Mouse (Mus musculus) gastrocnemius, adult 18-20 months (tissue): ENCODE results near the gene Tlcd1. TPM values are rescaled to one million over a fixed set of nuclear protein-coding genes. Genes with fewer than 3 reads are reported as not detected.
"Not testable (repeated sequence)": the region's sequence is repeated elsewhere in the genome, so short reads cannot be mapped to it uniquely, and the experiment has no call there.

Experiments
- DNase-seq: peaks from one replicate; pipeline ENCODE4 v3.0.0; 2021; ENCODE audit warnings: low spot score
- total RNA-seq, 2 experiments: library from RNA; stranded (reverse); gene quantifications; 2 replicates each; pipeline ENCODE4 v1.2.3; 2021

The Tlcd1 gene
- total RNA-seq, 2 experiments from 2014 or later, result 1.5 to 2.2 TPM

DNA sequence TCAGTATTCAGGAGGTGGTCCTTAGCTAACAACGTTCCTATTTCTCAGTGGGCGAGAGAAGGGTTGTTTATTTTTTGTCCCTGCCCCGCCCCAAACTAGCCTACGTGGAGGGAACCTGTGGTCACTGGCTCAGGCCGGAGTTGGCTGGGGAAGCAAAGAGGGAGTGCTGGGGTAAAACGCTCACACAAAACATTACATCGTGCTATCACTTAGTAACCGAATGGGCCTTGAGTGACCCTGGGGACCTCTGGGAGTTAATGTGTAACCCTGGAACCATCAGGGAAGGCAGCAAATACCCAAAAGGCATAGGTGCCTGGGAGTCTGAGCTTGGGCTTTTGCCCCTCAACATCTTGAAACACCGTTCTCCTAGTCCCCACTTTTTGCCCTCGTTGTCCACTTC, 926 bp downstream of the Tlcd1 start:
- DNase-seq, result no peak

DNA sequence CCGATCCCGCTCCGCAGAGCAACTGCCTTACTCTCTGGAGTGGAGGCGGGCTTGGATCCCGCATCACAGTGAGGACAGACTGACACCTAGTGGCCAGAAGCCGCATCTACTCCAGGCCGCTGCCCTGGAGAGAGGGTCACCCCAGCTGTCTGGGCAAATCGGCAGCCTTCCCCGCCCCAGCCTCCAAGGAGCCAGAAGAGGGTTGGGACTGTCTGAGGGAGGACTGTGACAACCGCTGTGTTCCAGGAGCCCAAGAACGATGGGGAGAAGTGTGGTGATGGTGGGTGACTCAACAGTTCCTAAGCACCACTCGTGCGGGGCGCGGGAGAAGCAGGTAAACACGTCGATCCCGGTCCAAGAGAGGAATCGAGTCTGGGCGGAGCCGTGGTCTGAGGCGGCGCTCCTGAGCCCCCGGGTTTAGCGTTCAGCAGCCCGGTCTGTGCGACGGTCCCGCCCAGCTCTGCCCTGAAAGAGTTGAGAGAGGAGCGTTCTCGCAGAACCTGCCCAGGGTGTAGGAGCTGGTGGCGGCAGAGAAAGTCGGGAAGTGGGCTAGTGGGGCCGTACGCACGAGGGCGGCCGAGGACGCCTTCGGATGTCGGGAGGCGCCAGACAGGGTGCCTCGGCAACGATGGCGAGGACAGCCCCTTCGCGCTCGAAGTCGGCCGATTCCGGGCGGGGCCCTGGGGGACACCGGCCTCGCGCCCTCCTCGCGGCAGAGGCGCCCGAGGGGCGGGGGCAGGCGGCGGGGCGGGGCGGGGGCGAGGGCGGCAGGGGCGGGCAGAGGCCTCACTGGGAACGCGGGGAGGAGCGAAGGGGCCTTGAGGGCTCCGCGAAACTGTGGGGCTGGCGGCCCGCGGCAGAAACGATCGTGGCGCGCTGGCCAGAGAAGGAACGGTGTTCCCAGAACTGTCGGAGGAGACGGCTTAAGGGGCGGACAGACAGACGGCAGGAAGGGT, 1.7 kb downstream of the Tlcd1 start:
- peak; percentile 97 for DNase-seq

DNA sequence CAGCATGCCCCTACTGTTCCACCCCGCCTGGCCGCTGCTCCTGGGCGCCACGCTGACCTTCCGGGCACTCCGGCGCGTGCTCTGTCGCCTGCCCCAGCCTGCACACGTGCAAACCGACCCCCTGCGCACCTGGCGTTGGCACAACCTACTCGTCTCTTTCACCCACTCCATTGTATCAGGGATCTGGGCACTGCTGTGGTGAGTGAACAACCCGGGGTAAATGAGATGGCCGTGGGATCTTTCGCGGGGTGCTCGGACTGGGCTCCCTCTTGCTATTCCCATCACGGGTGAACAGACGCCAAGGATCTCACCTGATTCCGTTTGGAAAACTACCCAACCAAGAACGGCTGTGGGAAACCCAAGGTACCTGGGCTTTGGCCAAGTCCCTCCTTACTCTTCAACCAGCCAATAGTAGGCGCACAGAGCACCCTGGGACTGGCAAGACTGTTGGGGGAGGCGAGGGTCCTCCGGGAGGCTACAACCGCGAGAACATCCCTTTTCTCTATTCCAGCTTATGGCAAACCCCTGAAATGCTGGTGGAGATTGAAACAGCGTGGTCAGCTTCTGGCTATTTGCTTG, 2.4 kb downstream of the Tlcd1 start:
- no peak for DNase-seq

DNA sequence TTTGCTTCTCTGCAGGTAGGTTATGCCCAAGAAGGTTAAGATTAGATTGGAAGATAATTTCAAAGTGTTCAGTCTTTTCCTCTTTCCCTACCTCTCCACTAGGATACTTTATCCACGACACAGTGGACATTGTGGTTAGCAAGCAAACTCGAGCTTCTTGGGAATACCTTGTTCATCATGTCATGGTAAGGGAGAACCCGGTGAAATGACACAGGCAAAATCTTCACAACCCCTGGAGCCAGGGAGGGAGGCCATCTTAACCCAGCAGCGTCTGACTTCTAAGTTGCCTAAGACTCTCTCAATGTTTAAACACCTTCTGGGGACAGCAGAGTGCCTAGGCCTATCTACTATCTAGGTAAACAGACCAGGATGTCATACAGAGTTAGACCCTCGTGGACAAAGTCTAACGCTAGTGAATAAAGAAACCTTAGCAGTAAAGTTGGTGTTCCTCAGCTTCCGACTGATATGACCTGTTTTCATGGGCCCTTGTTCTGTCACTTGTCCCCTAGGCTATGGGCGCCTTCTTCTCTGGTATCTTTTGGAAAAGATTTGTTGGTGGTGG, 3.0 kb downstream of the Tlcd1 start:
- DNase-seq, result no peak

DNA sequence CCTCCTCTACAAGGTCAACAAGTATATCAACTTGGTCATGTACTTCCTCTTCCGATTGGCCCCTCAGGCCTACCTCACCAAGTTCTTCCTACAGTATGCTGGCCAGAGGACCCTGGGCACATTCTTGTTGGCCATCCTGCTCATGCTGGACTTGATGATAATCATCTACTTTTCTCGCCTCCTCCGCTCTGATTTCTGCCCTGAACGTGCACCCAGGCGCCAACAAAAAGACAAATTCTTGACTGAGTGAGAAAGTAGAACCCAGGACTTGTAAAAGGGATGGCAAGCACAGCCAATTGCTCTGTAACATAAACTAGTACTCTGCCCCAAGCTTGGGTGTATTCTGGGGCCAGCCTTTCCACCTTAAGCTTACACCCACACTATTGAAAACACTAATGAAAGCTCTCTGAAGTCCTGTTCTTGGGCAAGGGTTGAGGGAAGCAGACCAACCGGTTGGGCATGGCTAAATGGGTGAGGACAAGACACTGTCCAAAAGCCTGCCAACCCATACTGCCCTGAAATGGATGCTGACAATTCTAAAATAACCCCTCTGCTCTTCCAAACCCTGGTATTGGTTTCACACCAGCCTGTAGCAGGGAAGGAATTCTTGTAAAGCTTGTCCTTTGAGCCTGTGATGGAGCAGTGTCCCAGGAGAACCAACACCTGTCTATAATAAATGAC, 3.7 kb downstream of the Tlcd1 start:
- no peak for DNase-seq

DNA sequence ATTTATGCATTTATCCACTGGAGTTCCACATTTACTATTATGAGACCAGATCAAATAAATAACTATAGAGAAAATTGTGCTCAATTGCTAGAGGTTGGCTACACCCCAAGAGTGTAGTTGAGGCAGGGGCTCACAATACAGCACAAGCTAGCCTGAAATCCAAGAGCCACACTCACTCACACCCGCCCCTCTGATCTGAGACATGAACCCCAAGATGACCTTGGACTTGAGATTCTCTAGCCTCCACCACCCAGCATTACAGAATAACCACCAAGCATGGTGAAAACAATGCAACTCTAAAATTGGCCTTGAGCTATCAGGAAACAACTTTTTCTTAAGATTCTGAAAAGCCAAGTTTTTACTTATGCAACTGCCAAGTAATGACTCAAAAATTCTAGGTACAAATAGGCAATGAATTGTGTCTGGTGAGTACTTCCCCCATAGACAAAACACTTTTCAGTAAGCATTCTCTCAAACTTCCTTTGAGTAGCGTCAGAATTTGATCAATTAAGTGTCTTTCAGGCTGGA, 5.4 kb downstream of the Tlcd1 start:
- DNase-seq, result no peak

DNA sequence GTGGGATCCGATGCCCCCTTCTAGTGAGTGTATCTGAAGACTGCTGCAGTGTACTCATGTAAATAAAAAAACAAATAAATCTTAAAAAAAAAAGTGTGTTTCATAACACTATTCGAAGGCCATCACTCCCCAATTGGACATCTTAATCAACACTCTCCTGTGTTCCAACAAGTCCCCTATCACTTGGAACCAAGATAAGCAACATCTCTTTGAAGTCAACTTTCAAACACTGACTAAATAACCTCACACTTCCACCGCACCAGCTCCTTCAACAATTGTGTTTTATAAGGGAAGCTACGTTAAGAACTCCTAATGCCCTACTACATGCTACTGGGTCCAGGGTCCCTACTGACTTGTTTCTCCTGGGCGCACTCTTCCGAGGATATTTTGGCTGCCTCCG, 5.9 kb downstream of the Tlcd1 start:
- no peak for DNase-seq

DNA sequence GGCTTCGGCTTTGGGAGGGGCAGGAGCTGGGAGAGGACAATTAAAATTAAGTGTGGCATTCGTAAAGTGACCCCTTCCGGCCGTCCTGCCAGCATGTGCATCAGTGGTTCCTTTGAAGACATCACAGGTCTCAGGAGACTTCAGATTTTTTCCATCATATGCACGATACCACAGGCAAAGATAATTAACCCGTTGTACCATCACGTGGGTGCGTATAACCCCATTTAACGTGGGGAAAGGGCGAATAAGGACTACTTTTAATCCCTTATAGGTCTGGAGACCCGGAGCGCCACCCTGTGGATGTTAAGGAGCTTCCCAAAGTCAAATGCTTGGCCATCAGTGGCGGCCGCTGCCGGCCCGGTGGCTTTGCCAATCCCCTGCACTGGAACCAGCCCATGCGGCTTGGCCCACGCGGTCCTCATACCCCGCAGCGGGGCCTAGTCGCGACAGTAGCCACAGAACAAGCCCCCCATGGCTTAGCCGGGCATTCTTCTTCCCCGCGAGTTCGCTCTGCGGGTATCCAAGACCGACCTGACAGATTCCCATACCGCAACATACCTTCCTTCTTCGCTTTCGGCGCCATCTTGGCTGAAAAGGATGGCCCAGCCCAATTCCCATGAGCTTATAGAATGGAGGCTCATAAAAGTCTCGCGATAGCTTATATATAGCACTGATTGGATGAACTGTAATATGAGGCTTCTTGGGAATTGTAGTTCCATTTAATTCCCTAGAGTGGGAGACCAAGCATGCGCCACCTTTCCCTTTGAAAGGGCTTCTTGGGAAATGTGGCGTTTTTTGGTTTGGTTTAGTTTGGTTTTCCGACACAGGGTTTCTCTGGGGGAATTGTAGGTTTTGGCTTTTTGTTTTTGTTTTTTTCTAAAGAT, 6.7 kb downstream of the Tlcd1 start, which contains the start of gene Rpl23a:
Rpl23a (minus strand) TSS at position 624 of the 884 bp plus-strand sequence.
- peak; percentile 82 for DNase-seq

DNA sequence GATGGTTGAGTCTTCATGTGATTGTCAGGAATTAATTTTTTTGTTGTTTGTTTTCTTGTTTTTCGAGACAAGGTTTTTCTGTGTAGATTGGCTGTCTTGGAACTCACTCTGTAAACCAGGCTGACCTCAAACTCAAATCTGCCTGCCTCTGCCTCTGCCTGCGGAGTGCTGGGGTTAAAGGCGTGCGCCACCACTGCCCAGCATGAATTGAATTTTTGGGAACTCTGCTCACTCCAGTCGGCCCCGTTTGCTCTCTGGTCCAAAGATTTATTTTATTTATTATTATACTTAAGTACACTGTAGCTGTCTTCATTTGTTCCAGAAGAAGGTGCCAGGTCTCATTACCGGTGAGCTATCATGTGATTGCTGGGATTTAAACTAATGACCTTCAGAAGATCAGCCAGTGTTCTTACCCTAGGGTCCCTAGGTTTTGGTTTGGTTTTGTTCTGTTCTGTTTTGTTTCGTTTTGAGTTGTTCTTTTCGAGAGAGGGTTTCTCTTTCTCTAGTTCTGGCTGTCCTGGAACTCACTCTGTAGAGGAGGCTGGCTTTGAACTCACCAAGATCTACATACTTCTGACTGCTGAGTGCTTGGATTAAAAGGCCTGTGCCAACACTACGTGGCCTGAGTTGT, 7.5 kb downstream of the Tlcd1 start:
- no peak for DNase-seq

DNA sequence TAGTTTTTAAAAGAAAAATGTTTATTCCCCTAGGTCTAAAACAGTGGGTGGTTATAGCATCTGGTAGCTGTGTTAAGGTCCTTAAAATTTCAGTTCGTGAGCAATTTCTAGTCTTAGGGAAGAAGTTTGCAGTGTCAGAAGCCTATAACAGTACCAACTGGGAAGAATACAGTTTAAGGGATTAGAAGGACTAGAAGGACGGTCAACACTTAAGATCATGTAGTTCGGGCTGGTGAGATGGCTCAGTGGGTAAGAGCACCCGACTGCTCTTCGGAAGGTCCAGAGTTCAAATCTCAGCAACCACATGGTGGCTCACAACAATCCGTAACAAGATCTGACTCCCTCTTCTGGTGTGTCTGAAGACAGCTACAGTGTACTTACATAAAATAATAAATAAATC, 8.2 kb downstream of the Tlcd1 start:
- DNase-seq, result not testable (repeated sequence)

DNA sequence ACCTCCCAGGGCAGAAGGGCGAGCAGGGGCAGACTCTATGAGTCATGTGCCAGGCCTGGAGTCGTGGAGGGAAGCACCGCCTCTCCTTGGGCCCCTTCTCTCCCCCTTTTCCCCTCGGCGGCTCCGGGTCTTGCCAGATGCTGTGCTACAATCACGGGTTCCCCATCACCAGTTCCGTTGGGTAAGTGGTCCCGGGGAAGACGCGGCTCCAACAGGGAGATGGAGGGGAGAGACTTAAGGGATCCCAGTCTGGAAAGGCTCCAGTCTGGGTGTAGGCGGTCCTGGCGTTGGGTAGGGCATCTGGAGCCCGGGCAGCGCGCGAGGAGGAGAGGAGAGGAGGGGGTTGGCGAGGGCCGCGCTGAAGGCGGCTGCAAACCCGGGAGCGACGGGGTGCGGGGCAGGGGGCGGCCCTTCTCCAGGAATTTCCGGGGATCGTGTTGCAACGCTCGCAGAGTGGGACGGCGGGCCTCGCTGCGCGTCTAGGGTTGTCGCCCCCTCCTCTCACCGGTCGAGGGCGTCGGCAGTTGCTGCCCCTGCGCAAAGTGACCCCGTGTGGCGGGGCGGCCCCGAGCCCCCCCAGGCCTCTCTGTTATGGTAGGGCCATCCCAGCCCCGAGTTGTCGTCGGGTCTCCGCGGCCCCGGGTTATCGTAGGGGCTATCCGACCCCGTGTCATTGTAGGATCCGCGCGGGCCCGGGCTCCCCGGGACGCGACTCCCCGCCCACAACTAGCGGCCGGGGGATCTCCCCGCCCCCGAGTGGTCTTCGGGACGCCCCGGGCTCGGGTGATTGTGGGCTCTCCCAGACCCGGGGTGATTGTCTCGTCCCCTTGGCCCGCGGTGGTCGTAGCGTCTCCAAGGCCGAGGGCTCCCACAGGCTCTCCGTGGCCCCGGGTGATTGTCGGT, 12.1 kb downstream of the Tlcd1 start, which contains the start of gene Rab34:
Rab34 (plus strand) TSS at position 100 of the 903 bp plus-strand sequence.
- peak; percentile 52 for DNase-seq

DNA sequence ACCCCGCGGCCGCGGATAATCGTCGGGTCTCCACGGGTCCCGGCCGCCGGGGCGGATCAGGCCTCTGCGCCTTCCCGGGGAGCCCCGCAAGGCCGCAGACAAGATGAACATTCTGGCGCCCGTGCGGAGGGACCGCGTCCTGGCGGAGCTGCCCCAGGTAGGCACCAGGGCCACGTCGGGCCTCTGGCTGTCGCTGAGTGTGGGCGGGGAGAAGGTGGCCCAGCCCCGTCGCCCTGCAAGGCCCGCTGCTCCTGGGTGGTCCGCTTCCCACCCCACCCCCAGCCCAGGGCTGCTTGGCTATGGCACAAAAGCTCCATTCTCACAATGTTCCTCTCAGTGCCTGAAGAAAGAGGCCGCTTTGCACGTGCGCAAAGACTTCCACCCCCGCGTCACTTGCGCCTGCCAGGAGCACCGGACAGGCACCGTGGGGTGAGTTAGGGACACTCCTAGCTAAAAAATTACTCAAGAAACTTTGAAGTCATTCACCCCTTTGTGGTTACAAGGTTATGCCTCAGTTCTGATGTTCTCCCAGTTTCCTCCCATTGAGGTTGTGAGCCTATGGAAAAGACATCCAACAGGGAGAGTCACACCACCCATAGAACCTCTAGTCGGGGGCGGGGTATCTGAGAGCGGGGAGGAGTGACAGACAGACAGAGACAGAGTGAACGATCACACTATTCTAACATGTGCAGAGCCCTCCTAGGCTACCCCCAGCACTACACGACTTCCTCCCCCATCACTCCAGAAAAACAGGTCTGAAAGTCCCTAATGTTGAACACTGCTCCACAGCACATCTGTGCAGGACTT, 12.9 kb downstream of the Tlcd1 start:
- peak; percentile 21 for DNase-seq

DNA sequence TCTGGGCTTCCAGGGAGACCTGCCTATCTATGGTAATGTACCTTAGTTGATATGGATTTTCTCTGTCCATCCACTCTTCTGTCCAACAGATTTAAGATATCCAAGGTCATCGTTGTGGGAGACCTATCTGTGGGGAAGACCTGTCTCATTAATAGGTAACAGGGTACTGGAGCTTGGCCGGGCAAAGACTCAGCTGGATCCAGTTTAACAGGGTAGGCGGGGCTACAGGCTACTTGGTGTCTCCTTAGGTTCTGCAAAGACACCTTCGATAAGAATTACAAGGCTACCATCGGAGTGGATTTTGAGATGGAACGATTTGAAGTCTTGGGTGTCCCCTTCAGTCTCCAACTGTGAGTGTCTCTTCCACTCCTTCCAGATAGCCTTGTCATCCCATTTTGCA, 13.5 kb downstream of the Tlcd1 start:
- no peak for DNase-seq

DNA sequence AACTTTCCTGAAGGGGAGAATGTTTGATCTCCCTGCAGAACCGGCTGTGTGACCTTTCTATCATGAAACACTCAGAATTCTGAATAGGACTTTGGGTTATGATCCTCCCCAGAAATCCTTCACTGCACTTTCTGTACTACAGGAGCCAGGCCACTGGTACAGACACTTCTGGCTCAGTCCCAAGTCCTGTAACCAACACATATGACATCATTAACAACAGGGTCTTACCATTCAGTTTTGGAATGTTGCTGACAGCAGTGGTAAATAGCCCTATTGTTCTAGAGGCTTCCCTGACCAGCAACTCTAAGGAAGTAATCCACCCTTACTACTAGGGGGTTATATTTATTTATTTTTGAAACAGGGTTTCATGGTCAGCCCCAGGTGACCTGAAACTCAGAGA, 16.6 kb downstream of the Tlcd1 start, which contains the start of gene Proca1:
Proca1 (plus strand) TSS at position 280 of the 400 bp plus-strand sequence.
- no peak for DNase-seq

DNA sequence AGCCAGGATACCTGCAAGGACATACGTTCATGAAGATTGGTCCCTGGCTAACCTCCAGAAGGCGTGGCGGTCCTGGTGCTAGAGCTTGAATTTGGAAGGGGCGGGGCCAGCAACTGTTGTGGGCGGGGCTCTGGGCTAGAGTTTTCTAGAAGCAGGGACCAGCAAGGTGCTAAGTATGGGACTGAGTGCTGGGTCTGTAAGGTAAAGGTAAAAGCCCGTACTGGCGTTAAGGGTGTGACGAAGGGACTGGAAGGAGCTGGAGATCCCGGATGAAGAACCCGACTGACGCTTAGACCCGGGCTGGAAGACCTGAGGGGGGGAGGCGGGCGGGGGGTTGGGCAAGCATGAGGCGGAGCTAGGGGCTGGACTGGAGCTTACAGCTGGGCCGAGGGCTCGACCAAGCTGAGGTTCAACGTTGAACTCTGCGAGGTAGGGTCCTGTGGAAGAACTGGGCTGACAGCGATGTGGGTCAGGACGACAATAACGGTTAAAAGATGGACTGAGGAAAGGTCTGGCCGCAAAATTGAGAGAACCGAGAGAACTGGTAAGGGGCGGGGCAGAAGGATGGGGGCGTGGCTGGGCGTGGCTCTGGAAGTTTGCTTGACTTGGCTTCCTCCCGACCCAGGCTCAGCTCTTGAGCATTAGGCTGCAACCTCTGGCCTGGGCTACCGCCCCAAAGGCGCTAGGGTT, 18.0 kb downstream of the Tlcd1 start:
- peak; percentile 79 for DNase-seq

DNA sequence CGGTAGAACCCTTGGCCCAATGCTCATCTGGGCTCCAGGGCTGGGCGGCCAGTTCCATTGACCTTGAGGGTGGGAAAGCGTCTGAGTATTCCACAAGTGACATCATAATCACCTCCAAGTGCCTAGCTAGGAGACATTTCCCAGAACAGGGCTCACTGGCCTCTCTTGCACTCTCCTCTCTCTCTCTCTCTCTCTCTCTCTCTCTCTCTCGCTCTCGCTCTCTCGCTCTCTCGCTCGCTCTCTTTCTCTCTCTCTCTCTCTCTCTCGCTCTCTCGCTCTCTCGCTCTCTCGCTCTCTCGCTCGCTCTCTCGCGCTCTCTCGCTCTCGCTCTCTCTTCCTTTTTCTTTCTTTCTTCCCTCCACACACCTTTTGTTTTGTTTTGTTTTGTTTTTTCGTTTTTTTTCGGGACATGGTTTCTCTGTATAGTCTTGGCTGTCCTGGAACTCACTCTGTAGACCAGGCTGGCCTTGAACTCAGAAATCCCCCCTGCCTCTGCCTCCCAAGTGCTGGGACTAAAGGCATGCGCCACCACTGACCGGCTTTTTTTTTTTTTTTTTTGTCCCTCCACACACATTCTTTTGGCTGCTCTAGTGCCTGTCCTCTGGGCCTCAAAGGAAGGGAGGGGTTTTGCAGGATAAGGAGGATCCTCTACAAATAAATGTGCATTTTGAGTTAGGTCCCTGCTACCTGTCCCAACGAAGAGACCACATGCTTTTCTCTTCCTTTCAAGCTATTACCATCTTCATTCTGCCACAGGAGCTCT, 18.8 kb downstream of the Tlcd1 start:
- DNase-seq, result no peak

DNA sequence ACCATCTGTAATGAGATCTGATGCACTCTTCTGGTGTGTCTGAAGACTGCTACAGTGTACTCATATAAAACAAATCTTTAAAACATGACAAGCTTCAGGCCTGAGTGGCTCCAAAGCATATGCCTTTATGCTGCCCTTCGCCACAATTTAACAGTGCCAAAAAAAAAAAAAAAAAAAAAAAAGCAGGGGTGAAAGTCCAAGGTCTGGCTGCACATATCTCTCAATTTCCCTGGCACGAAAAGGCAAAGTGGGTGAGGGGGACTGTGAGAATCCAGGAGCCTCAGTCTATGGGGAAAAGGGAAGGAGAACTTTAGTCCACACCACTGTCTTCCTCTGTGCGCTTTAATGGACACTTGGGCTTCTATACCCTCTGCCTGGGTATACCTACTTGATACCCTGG, 25.9 kb downstream of the Tlcd1 start:
- no peak for DNase-seq
